Mouse (Mus musculus) monocyte, adult 5-6 weeks (primary cell): ENCODE results near the gene Dgkg. TPM values are rescaled to one million over a fixed set of nuclear protein-coding genes. Genes with fewer than 3 reads are reported as not detected.
A peak's percentile ranks its signal among the peaks of the same experiment; 100 is the strongest.

Source experiments
- ATAC-seq: fragments of 153-309, 156-312 bp; replicated peaks from 2 replicates; pipeline ENCODE4 v1.8.0; 2017; ENCODE audit warnings: mild to moderate bottlenecking; ENCODE audit not compliant: low TSS enrichment, insufficient number of reproducible peaks, severe bottlenecking, poor library complexity, low FRiP score
- total RNA-seq: library from RNA; stranded (forward); fragments of 200-1000, 200-491, 200-594 nt; gene quantifications from 3 replicates; pipeline ENCODE4 v1.2.3, GENCODE M21; 2017

Dgkg gene
- total RNA-seq, 1 experiment from 2014 or later: 23.7 TPM

DNA sequence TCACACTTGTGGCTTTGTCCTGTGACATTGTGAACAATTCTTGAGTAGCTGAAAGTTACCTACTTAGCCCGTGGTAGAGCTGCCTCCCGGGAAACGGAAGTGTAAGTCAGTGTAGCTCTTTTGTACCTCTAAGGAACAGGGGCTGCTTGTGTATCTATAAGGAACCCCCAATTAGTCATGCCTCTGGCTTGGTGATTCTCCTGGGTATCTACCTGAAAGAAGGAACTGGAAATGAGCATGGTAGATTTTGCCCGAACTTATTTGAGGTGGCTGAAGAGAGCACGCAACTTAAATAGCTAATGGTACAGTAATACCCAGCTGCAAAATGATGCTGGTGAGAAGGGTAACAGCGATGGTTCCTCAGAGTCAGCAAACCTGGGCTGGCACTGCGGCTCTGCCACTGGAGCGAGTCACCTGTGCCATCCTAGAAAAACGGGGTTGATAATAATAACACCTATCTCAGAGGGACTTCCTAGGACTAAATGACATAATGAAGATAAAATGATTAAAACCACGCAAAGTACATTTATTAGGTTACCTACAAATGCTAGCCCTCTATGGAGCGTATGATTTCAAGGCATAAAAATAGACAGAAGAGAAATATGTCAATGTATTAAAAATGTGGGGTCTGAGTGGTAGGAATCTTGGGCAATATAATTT is 3.1 kb downstream of the Dgkg start:
- no peak for ATAC-seq

DNA sequence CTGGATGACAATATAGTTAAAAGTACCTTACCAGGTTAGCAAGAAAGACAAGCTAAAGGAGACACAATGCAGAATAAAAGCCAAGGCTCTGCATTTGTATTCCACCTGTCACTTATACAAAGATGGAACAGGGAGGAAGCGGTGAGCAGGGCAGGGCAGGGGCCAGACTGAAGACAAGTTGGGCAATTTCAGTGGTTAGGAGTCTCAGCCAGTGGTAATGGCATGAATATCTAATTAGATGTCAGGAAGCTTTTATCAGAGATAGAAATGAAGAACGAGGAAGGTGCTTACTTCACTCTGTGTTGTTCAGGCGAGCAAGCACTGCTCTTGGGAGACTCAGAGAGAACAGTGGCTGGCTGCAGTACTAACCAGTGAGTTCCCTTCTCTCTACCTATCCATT is 5.8 kb downstream of the Dgkg start:
- ATAC-seq: peak; percentile 30; the same call in 1 of the 2 replicates

DNA sequence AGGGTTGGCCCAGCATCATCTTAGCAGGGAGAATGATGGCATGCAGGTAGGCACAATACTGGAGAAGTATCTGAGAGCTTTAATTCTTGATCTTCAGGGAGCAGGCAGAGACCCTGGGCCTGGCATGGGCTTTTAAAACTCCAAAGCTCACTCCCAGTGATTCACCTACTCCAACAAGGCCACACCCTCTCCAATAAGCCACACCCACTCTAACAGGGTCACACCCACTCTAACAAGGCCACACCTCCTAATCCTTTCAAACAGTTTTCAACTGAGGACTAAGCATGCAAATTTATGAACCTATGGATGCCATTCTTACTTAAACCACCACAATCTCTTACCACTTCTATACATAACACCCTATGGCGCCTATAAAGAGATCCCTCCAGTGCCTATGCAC is 11.8 kb downstream of the Dgkg start:
- no peak for ATAC-seq

DNA sequence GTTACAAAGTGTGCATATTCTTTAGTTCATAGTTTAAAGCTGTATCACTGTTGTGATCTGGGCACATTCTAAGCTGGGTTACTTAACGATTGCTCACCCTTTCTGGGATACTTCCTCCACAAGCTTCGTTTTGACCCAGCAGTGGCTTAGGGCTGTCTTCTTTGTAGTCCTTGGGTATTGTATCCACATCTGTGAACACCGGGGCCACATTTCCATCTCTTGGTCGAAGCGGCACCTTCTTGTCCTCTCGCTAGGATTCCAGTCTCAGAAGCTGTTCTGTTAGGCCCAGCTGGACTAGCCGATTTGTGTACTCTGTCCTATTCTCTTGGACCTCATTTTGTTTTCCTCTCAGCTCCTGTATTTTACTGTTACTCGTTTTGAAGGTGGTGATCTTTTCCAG is 13.6 kb downstream of the Dgkg start:
- no peak for ATAC-seq

DNA sequence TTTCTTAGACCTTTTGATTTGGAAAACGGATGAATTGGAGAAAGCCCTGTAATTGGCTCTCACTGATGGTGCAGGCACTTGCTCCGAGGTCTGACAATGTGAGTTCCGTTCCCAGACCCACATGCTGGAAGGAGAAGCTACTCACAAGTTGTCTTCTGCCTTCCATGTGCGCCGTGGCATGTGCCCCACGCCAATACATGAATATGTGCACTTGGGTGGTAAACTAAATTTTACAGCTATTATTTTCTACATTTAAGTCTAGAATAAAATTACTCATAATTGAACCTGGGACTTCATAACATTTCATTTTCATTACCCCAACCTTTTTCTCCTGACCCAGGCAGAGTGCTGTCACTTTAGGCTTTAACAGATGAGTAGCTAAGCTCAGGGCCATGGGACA is 14.1 kb downstream of the Dgkg start:
- ATAC-seq: no peak

DNA sequence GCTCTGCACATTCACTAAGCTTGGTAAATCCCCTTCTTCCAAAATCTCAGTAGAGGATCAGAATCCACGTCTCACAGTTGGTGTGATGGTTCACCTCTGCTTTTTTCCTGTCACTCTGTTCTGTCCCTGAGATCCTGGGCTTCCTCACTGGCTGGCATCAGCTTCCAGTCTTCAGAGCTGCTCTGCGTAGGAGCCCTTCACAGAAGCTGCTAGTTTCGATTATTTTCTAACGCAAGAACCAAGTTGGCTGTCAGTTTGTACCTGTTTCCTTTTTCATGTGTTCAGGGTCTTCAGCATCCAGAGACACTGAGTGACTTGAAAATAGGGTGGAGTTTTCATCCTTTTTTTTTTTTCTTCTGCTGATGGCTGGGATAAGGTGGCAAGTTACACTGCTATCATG is 15.0 kb downstream of the Dgkg start:
- no peak for ATAC-seq

DNA sequence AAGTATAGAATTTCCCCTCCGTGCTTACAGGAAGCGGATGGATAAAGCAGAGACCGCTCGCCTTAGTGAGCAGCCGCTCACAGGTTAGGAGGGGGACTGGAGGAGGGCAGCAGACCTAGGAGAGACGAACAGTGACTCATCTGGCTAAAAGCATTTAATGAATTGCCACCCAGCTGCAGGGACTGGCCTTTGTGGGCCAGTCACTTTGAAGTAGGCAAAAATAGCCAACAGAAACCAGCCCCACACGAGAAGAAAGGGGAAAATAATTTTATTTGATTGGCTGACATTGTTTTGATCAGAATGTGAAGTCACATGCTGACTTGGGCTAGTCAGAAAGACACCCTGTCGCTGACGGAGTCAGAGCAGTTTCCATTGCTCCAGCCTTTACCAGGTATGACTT is 15.4 kb downstream of the Dgkg start:
- no peak for ATAC-seq

DNA sequence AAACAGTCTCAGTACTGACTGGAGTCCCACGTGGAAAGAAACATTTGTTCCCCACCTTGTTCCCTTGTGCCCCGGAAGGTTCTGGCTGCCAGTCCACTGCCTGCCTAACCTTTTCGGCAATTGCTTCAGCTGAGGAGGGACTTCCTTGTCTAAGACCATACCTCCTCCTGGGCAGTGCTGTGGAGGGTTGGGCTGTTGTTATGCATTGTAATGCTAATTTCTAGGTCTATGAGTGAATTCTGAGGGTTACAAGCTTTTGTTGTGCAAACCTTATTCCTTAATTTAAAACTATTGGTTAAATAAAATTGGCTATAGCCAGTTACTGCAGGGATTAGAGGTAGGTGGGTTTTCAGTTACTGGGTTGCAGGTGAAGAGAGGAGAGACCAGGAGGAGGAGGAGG is 19.7 kb downstream of the Dgkg start:
- no peak for ATAC-seq

DNA sequence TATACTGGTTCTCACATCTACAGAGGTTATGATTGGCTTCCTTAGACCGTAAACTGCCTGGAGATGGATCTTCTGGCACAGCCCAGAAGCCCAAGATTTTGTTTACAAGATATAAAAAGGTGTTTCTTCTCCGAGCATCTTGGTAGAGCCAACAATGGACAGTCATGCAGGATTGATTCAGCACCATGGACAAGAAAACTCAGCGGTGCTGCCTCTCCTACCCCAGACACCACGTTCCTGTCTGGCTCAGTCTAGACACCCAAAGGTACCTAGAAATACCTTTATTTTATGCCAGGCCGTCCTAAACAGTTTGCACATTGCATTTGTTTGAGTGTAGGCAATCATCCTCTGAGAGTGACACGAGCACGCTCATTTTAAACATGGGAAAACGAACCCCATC is 21.3 kb downstream of the Dgkg start:
- no peak for ATAC-seq

DNA sequence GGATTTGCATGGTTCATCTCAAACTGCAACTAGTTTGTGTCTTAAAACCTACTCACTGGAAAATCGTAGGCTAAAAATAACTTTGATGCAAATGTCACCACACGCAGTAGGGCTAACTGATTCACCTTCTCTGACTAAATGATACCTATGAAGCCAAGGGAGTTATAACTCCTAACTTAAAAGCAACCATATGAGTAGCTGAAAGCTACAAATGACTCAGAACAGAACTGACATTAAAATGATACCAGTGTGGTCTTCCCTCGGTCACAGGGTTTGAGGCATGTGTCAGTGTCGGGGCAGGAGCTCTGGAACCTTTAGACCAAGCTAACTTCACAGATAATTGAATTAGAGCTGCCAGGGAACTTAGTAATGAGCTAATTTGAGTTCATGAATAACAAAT is 24.0 kb downstream of the Dgkg start:
- no peak for ATAC-seq

DNA sequence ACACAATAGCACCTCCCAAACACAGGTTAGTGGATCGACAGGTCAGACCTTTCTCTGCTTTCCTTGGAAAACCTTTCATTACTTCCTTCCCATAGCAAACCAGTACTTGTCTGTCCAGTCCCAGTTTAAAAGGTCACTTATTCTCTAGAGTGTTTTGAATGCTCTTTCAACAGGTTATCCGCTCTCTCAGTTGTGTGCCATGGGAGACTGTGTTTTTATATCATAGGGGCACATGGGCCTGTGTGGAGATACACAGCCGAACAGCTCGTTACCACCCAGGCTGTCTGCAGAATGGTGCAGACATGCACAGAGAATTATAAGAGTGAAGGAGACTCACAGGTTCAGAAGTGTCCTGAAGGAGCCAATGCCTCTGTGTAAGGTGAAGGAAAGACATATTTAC is 26.7 kb downstream of the Dgkg start:
- no peak for ATAC-seq

DNA sequence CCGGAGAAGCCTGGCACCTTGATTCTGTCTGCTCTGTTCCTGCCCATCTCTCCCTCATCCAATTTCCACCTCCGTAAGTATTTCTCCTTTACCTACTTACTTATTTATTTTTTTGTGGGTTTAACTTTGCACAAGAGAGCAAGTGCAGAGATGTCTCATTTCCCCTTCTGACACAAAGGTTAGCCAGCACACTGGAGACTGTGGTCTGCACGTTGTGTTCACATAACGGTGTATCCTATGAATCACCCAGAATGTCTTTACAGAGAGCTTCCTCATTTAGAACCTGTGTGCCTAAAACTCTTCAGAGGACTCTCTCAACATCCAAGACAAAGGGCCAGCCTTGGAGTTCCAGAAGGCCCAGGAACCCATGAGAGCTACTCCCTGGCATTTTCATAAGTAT is 27.1 kb downstream of the Dgkg start:
- ATAC-seq: peak; percentile 59; the same call in 1 of the 2 replicates

DNA sequence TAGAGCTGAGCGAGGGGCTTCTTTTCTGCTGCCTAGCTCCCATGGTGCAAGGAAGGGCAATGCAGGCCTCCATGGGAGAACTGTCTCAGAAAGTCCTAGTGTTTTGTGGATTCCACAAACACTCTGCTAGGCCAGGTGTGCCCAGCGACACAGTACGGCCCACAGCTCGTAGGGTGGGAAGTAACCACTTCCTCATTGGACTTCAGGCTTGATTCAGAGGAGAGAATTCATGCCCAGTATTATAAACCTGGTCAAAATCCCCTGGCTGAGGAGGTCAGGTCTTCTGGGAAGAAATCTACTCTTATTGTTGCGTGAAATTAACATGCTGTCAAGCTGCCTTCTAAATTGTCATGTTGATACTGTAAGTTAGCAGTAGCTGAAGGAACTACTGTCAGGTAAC is 31.0 kb downstream of the Dgkg start:
- no peak for ATAC-seq

DNA sequence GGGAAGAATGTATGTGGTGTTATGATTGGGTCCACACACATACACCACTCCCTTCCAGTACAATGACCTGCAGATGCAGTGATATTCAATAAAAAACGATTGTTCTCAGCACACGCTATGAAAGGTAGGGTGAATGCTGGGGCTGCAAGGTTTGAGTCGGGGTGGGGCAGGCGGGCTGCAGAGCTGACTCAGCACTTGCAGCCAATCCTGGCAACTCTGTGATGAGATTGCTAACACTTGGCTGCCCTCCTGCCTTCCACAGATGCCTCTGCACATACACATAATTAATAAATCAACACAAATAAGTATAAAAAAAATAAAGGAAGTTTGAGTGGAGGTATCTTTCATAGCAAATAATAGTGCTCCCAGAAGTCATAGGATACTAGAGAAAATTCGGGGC is 31.6 kb downstream of the Dgkg start:
- ATAC-seq: no peak

DNA sequence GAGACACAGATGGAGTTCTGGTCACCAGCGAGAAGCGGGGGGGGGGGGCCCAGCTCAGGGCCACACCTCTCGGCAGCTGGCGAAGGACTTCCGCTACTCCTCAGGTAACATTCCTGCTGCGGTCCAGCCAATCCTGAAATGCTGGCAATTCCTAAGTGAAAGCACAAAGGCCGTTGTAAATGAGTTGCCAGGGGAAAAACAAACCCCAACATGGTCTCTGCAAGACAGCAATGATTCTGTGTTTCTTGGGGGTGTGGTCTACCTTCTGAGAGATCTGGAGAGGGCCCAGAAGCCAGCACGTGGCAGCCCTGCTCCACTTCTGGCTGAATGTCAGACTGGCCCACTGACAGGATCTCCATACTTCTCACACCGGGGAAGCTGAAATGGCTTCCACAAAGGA is 34.7 kb downstream of the Dgkg start:
- no peak for ATAC-seq

DNA sequence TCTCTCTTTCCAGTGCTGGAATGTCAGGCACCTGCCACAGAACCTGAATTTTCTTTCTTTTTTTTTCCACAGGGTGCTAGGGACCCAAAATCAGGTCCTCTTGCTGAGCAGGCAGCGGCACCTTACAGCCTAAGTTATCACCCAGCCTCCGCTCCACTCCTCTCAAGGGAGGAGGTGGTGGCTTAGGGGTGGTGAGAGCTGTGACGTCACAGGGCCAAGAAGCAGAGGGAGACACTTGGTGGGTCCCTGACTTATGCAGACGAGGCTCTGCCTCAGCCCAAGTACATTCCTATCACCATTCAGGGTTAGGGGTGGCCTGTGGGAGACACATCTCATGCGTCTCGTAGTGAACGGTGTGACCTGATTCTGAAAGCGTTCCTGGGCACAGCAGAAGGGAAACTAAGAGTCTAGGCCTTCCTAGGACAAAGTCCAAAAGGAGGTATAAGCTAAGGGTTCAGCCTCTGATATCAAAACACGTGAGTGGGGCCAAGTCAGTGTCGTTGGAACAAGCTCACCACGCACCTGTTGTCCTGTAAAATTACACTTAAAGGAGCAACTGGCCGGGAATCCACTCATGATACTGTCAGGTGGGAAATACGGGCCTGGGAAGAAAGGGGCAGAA is 35.6 kb downstream of the Dgkg start:
- ATAC-seq: no peak

DNA sequence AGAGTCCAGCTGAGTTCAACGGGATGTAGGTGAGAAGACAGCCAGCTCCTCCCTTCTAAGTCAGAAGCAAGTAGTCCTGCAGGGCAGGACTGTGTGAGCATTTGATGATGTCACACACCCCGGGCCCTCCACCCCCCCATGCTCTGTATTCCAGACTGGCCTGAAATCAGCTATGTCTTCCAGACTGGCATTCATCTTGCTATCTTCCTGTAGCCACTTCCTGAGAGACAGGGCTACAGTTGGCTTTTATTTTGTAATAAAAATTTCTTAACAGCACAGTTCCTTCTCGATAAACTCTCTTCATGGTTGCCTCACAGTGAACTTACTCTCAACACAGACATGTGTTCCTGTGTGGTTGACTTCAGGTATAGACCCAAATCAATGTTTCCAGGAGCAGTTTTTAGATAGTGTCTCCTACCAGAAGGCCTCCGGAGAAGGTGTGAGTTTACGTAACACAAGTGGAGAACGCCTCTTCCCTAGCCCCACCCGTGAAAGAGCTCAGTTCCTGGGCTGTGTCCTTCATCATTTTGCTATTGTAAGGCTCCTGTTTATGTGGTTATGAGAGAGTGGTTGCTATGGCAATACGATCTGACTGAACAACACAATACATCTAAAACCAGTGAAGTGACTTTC is 38.5 kb downstream of the Dgkg start:
- ATAC-seq: 0 out of 2 replicates have a peak, but pooled peaks have one; percentile 6

DNA sequence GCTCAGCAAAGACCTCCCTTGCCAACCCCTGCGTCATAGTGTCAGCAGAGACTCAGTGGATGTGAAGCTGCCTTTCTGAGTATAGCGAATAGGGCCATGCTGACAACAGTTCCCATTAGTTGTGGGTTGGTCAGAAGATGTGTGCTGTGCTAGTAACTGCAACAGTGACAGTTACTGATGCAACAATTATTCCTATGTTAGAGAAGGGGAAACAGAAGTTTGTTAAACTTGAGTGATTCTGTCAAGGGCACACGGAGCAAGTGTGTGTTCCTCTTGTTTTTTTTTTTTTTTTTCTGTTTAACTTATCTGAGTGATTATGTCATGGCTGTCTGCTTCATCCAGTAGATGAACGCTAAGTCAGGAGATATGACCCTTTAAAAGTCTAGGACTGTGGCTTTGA is 41.2 kb downstream of the Dgkg start:
- peak; percentile 81 for ATAC-seq

DNA sequence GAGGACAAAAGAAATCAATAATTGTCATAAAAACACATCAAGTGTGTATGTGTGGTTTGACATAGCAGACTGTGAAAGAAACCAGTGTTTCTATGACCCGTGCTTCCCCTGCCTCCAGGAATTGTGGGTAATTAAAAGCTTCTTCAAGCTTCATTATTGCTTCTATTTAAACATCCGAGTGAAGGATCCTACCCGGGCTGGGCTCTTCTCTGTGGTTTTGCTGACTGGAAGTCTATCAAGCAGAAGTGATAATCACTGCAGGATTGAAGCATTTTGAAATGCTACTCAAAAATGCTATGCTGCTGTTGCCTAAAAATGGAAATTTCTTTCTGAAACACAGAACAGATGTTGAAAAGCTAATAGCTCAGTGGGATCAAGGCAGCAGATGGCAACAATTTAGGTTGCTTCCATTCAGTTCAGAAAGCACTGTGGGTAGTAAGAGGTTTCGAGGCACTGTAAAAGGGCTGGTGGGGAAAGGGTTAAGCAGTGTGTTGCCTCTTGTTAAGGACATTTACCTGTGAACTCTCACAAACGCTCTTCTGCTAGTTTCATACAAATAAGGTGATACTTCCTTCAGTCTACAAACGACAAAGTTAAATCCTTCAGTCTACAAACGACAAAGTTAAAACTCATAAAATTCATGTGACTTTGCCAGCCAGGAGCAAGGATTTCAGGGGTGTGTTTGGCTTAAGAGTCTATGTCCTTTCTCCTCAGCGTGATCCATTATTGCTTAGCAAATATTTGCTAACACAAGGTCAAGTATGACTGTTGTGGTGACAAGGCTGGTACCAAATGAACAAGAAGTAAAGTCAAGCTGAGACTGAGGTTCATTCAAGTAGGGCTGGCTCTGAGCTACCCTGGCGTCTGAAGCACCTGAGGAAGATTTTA is 43.6 kb downstream of the Dgkg start:
- ATAC-seq: no peak
